Mouse (Mus musculus) layer of hippocampus, adult 18-20 months (tissue): ENCODE data around the gene Primpol. TPM values are rescaled to one million over a fixed set of nuclear protein-coding genes. Genes with fewer than 3 reads are reported as not detected.

Experiments
- total RNA-seq, 2 experiments: library from RNA; stranded (reverse); gene quantifications; 2 replicates each; pipeline ENCODE4 v1.2.3; 2021

The Primpol gene
- total RNA-seq, 2 experiments from 2014 or later, result 3.6 to 5.0 TPM

Other genes with a start within 250 kb of the Primpol start
- 10 to 100 TPM; 42.8 to 45.5 TPM for gene Acsl1, start 146.2 kb downstream of the Primpol start, total RNA-seq
- gene Cenpu, start 65.2 kb downstream of the Primpol start, total RNA-seq, result 1 to 10 TPM; 1.4 to 2.1 TPM
- 1 to 10 TPM; 9.1 to 9.7 TPM for gene Casp3, start 79 bp upstream of the Primpol start, total RNA-seq
- 10 to 100 TPM; 54.9 to 72.7 TPM for gene Irf2, start 122.5 kb upstream of the Primpol start, total RNA-seq